8 mouse cellular contexts compared by ENCODE assay signal in the genomic region with DNA sequence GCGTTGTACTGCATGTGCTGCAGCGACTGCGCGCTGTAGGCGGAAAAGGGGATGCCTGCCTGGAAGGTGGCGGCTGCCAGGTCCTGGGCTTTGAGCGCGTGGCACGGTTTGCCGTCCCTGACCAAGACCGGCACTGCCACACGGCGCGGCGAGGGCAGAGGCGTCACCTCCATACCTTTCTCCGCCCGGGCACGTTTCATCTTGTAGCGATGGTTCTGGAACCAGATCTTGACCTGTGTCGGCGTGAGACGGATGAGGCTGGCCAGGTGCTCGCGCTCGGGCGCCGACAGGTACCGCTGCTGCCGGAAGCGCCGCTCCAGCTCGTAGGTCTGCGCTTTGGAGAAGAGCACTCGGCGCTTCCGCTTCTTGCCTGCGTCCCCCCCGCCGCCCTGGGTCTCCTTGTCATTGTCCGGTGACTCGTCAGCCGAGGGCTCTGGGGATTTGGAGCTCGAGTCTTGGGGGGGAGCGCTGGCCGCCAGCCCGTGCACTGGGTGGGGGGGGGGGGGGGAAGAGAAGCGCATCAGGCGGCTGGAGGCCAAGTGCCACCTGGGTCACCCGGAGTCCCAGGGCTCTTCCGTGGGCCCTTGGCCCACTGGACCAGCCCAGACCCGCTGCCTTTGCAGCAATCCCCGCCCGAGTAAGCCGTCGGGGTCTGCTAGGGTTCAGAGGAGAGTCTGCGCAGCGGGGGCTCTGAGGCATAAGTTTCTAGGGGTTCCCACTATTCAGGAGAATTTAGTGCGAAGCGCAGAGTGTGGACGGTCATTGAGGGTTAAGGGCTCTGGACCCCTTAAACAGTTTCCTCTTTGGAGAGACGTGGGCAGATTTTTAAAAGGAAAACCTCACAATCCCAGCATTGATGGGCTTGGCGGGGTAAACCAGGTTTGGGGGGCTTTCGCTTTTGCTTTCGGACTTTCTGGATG. TPM values are rescaled to one million over a fixed set of nuclear protein-coding genes. Genes with fewer than 3 reads are reported as not detected.
DNase-seq lines count a peak whose midpoint lies in the region; ATAC-seq lines count a peak whose summit lies in the region.

No protein-coding gene starts in this region.

- H3K9me3 ChIP-seq in kidney, embryonic 16.5 days (ENCODE audit: low read length) = no peaks in the 10 kb centered on the region
- no peaks in the 10 kb centered on the region for H3K9me3 ChIP-seq in intestine, embryonic 14.5 days (ENCODE audit: control insufficient read depth, low read length)
- H3K9me3 ChIP-seq in neural tube, embryonic 11.5 days (ENCODE audit: control insufficient read depth, low read length) = no peaks in the 10 kb centered on the region

- DNase-seq in kidney, postnatal 25 days = no peak
- DNase-seq in embryo, embryonic 10.5 days (ENCODE audit: low spot score) = peak; percentile 37
- peak; percentile 80 for DNase-seq in intestine, embryonic 14.5 days (ENCODE audit: low spot score)
- peak; percentile 25 for DNase-seq in neural tube, embryonic 11.5 days (ENCODE audit: low spot score)
- no peak for DNase-seq in frontal cortex, postnatal 10 days (ENCODE audit: low spot score in 2 of 2)
- DNase-seq in cerebellum, adult 8-10 months = no peak
- no peak for DNase-seq in adrenal gland, postnatal 14 days

- 1% methylated on average over 62 of the region's 65 CpGs for WGBS in kidney, embryonic 16.5 days
- WGBS in intestine, embryonic 14.5 days = under 1% methylated on average over 63 of the region's 65 CpGs
- WGBS in neural tube, embryonic 11.5 days = under 1% methylated on average over 61 of the region's 65 CpGs

- no peak overlapping the region for H3K9ac ChIP-seq in kidney, embryonic 16.5 days (replicated peaks; ENCODE audit: low read length)
- no peak overlapping the region for H3K9ac ChIP-seq in intestine, embryonic 14.5 days (ENCODE audit: low read length)
- no peak overlapping the region; the same call in 1 of the 2 replicates for H3K9ac ChIP-seq in neural tube, embryonic 11.5 days (ENCODE audit: low read length)

- no peaks in the 10 kb centered on the region for H3K36me3 ChIP-seq in kidney, embryonic 16.5 days (ENCODE audit: insufficient read depth, low read length)
- no peaks in the 10 kb centered on the region for H3K36me3 ChIP-seq in intestine, embryonic 14.5 days (ENCODE audit: control insufficient read depth, insufficient read depth, low read length)
- H3K36me3 ChIP-seq in neural tube, embryonic 11.5 days (ENCODE audit: control insufficient read depth, insufficient read depth, low read length) = no peaks in the 10 kb centered on the region

- H3K27ac ChIP-seq in kidney, embryonic 16.5 days (ENCODE audit: low read length) = no peak overlapping the region
- no peak overlapping the region for H3K27ac ChIP-seq in intestine, embryonic 14.5 days (ENCODE audit: low read depth)
- H3K27ac ChIP-seq in neural tube, embryonic 11.5 days (ENCODE audit: low read depth, low read length) = no peak overlapping the region

- ATAC-seq in kidney, embryonic 16.5 days (ENCODE audit: low FRiP score, low TSS enrichment) = peak; percentile 21; the same call in 1 of the 2 replicates
- no peak for ATAC-seq in intestine, embryonic 14.5 days (replicated peaks; ENCODE audit: low FRiP score, low TSS enrichment, low read depth)
- no peak for ATAC-seq in neural tube, embryonic 11.5 days (ENCODE audit: insufficient read depth, low FRiP score, low TSS enrichment)

- peak overlapping the region; percentile 21 for H3K4me3 ChIP-seq in kidney, embryonic 16.5 days (ENCODE audit: low read length)
- H3K4me3 ChIP-seq in intestine, embryonic 14.5 days (ENCODE audit: low read depth, low read length) = peak overlapping the region; percentile 22
- peak overlapping the region; percentile 20 for H3K4me3 ChIP-seq in neural tube, embryonic 11.5 days (ENCODE audit: low read depth, low read length)

- H3K4me2 ChIP-seq in kidney, embryonic 16.5 days (replicated peaks; ENCODE audit: low read depth, low read length) = peak overlapping the region; percentile 22
- peak overlapping the region; percentile 38 for H3K4me2 ChIP-seq in intestine, embryonic 14.5 days (ENCODE audit: low read length)
- H3K4me2 ChIP-seq in neural tube, embryonic 11.5 days (ENCODE audit: low read depth) = peak overlapping the region; percentile 19; the same call in 1 of the 2 replicates

- peaks cover 8% of the 10 kb centered on the region; the same call in 1 of the 2 replicates for H3K4me1 ChIP-seq in kidney, embryonic 16.5 days (ENCODE audit: insufficient read depth, low read length)
- no peaks in the 10 kb centered on the region; the same call in 1 of the 2 replicates for H3K4me1 ChIP-seq in intestine, embryonic 14.5 days (replicated peaks; ENCODE audit: control insufficient read depth, insufficient read depth, low read length)
- peaks cover 6% of the 10 kb centered on the region for H3K4me1 ChIP-seq in neural tube, embryonic 11.5 days (ENCODE audit: control insufficient read depth, insufficient read depth, low read length)

- peaks cover 97% of the 10 kb centered on the region for H3K27me3 ChIP-seq in kidney, embryonic 16.5 days (ENCODE audit: insufficient read depth, low read length)
- peaks cover 95% of the 10 kb centered on the region for H3K27me3 ChIP-seq in intestine, embryonic 14.5 days (replicated peaks; ENCODE audit: control insufficient read depth, insufficient read depth, low read length)
- peaks cover 94% of the 10 kb centered on the region for H3K27me3 ChIP-seq in neural tube, embryonic 11.5 days (ENCODE audit: control insufficient read depth, insufficient read depth, low read length)

RNA-seq across cellular contexts. Expression of a gene that starts 9.7 kb away (rescaled TPM):
- polyA plus RNA-seq in kidney, embryonic 16.5 days (2015; fragmentation: Nextera tagmentation; extraction: Ambion mirVana) = not detected in 2 replicates
- polyA plus RNA-seq in intestine, embryonic 14.5 days (2014; fragmentation: Nextera tagmentation; extraction: Ambion mirVana) = 1.7 and 2.9 TPM in 2 replicates
- 5.5 and 6.6 TPM in 2 replicates for polyA plus RNA-seq in neural tube, embryonic 11.5 days (2014; fragmentation: Nextera tagmentation; extraction: Ambion mirVana)
- total RNA-seq in adrenal gland, postnatal 14 days (2021) = not detected in 2 replicates

Comparison
In these comparisons a context has a peak if more than half of its experiments do, and no peak if none do; other contexts are left out.
1. DNase-seq: peak in embryo, embryonic 10.5 days (single experiment), intestine, embryonic 14.5 days (single experiment) and neural tube, embryonic 11.5 days (single experiment); none in kidney, postnatal 25 days (0 of 2), frontal cortex, postnatal 10 days (0 of 2), cerebellum, adult 8-10 months (single experiment) and adrenal gland, postnatal 14 days (single experiment).
2. Peak in every context shown above with its lines, with median percentiles within 50 percentile points of each other: H3K4me2 ChIP-seq and H3K4me3 ChIP-seq.